Mouse (Mus musculus) left cerebral cortex, postnatal 10 days (tissue): ENCODE data around the gene Stk39. TPM values are rescaled to one million over a fixed set of nuclear protein-coding genes. Genes with fewer than 3 reads are reported as not detected.
A peak's percentile ranks its signal among the peaks of the same experiment; 100 is the strongest.

ENCODE experiments used
- DNase-seq, 2 experiments: peaks; one replicate each; pipeline ENCODE4 v3.0.0; 2021 to 2022; ENCODE audit warnings: low spot score in 2 of 2, mixed read lengths in 1 of 2; ENCODE audit errors: extremely low spot score in 1 of 2
- intact Hi-C: fragments of 180-260 bp; cut with DNase I; formaldehyde crosslinking; loops from one replicate; pipeline ENCODE4 v1.15.1; 2025
- total RNA-seq, 2 experiments: library from RNA; stranded (reverse); gene quantifications; 2 replicates each; pipeline ENCODE4 v1.2.3; 2021

Gene Stk39
- 10 to 100 TPM; 49.2 to 51.6 TPM for total RNA-seq

DNA sequence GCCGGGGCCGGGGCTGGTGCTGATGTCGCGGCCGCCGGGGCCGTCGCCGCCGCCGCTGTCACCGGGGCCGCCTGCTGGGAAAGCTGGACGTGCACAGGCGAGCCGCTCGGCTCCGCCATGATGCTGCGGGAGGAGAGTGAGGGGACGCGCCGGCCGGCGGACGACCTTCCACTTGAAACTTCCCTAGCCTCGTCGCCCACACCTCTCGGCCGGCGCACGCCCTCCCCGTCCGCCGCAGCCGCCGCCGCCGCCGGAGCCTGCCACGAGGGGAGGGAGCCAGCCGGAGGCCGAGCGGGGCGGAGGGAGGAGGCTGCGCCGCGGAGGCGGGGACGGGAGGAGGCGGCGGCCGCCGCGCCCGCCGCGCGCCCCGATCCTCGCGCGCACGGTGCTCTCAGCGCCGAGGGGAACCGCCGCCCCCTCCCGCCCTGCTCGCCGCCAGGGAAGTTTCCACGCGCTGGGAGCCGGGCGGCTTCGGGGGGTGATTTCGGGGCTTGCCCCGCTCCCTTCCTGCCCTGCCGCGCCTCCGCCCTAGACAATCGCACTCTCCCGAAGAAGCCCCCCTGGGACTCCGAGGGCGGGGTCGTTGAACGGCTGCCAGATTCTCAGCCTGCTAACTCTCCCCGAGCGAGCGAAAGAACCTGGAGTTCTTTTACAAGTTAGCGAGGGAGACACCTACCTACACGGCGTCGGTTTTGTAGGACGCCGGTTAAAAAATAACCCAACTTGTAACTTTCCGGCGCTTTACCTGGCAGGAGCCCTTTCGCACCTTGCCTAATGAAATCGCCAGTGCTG, at the start of gene Stk39:
Stk39 (minus strand) TSS at position 510 of the 792 bp plus-strand sequence.
- intact Hi-C loops: no loop called here
- DNase-seq: peak; percentile 21 to 90

DNA sequence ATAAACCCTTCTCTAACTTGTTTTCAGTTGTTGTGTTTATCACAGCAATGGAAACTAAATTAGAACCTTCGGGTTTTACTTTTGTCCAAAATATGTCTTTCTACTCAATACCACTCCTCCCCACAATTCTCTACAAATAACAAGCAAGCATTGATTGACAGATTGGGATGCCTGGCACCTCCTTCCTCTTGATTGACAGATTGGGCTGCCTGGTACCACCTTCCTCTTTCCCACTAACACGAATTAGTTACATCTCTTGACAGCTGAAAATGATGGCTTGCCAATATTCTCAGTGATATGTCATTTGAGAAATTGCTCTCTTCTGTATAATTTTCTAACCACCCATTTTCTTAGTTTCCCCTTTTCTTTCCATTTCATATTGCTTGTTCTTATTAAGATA, 43.3 kb upstream of the Stk39 start:
- no peak for DNase-seq
- intact Hi-C loops: no loop called here

DNA sequence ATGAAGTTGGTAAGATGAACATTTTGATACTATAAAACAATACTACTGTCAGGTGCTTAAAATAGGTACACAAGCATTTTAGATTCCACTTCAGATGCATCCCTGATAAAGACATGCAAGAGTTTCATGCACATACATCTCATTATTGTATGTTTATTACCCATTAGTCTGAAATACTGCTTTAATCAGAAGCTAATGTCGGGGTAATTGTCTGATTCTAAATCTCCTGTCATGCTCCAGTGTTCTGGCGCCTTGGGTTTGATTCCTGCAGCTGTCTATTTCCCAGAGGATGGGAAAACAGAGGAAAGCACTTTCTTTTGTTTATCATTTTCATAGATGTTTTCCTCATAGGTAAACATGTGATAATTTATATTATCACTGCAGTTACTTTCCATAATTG, 31.1 kb upstream of the Stk39 start:
- no peak for DNase-seq
- intact Hi-C loops: no loop called here

DNA sequence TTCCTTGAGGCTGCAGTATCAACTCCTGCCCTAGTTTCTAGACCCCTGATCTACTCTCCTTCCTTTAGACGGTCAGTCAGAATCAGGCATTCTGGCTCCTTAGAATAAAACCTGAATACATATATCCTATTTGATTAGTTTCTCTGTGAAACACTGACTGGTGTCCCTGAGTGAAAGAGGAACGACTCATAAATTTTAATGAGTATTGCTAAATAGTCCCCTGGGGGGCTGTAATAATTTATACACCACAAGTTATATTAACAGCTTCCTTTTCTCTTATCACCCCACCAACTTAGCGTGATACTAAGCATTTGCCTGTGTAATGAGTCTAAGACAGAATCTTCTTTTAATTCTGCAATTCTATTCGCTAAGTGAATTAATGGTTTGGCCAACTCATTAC, 30.7 kb upstream of the Stk39 start:
- DNase-seq: no peak
- intact Hi-C loops: no loop called here

DNA sequence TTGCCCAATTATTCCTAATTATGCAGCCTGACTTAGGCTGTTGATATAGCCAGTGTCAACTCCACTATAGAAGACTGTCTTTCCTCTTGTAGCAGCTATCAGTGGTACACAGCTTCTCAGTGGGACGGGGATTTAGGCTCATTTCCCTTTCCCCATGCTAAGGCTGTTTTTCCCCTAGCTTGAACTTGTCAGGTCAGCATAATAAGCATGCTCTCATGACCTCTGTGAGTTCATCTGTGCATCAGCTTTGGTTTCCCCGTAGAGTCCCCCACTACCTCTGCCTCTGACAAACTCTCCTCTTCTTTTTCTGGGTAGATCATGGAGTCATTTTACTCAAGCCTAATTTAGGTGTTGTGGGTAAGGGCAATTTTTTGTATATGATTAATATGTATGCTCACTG, 30.2 kb upstream of the Stk39 start:
- intact Hi-C loops: no loop called here
- DNase-seq: no peak

DNA sequence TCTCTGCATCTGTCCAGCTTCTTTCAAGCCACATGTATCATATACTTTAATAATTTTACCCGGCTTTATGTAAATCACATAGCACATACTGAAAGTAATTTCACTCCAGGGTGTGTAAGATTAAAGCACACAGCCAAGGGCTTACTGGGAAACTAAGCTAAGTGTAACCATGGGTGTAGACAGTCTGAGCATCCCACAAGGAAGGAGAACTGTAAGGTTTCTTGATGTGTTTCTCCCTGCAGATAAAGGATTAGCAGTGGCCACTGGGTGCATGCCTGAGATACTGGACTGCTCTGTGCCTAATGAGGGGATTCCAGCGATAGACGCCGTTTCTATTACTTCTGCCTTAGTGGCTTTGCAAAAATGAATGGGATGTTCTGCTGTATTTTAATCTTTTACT, 14.2 kb upstream of the Stk39 start:
- DNase-seq: no peak
- intact Hi-C loops: no loop called here

DNA sequence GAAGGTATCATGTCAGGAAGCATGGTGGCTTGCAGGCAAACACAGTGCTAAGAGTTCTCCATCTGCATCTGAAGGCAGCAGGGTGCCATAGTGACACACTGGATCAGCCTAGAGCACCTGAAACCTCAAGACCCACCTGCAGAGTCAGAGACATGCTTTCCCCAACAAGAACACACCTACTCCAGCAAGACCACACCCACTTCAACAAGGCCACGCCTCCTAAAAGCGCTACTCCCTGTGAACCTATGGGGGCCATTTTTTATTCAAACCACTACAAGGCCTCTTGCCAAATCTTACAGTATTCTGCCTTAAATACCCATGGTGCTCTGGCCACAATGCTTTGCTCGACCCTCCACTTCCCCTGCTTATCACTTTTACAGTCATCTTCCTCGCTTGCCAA, 13.1 kb upstream of the Stk39 start:
- no peak for DNase-seq
- intact Hi-C loops: no loop called here

DNA sequence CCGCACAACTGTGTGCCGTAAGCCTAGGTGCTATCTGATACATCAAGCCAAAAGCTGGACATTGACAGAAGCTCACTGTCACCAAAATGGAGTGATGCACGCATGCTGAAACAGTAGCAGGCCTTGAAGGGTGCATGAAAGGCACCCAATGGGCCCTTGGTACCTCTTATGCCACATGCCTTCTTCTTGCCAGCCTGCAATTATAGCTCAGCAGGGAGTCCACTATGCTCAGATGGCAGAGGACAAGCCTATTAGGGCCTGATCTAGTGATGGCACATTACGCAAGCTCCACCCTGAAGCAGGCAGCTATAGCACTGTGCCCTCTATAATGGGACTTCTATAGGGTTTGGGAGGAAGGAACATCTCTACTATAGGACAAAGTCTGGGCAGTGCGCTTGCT, 10.8 kb upstream of the Stk39 start:
- intact Hi-C loops: no loop called here
- no peak for DNase-seq

DNA sequence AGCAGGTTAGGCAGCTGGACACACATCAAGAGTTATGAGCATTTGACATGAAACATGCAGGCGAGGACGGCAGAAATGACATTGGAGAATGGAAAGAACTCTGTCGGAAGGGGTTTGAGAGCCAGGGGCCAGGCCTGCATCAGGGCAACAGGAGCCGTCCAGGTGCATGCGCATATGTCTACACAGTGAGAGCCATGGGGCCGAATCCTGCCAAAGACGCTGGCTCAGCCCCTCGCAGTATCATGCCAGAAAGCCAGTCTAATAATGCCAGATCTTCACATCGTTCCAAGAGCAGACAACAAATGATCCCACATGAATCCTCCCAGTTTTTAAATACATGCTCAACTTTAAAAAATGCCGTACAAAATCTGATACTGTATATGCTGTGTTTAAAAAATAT, 7.8 kb upstream of the Stk39 start:
- intact Hi-C loops: no loop called here
- DNase-seq: no peak

DNA sequence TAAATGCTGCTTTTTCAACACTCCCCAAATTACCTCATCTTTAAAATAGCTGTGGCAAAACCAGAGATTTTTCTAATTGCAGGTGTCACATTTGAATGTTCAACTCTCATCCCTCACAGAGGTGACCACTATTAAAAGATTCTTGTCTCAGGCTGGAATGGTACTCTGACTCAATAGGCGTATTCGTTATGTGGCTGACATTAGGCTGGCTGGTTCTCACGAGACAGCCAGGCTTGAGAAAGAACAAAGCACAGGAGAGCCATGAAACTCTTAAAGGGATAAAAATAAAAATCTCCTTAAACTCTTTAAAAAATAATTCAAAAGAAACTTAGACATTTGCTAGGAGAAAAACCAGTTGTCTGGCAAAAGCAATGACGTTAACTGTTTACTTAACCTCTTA, 853 bp upstream of the Stk39 start:
- intact Hi-C loops: no loop called here
- DNase-seq: no peak

DNA sequence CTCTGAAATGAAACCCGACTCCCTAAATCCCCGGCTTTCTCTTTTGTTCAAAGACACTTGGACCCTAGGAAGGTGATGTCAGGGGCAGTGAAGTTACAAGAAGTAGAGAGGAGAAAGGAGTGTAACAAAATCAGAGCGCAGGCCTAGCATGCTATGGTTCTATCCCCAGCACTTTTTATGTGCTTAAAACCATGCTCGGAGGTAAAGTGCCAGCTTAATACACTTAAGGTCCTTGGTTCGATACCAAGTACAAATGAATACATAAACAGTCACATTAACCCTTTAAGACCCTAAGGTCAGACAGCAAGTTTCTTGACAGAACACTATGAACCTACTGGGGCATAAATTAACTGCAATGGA, 463 bp upstream of the Stk39 start:
- no peak for DNase-seq
- intact Hi-C loops: no loop called here

DNA sequence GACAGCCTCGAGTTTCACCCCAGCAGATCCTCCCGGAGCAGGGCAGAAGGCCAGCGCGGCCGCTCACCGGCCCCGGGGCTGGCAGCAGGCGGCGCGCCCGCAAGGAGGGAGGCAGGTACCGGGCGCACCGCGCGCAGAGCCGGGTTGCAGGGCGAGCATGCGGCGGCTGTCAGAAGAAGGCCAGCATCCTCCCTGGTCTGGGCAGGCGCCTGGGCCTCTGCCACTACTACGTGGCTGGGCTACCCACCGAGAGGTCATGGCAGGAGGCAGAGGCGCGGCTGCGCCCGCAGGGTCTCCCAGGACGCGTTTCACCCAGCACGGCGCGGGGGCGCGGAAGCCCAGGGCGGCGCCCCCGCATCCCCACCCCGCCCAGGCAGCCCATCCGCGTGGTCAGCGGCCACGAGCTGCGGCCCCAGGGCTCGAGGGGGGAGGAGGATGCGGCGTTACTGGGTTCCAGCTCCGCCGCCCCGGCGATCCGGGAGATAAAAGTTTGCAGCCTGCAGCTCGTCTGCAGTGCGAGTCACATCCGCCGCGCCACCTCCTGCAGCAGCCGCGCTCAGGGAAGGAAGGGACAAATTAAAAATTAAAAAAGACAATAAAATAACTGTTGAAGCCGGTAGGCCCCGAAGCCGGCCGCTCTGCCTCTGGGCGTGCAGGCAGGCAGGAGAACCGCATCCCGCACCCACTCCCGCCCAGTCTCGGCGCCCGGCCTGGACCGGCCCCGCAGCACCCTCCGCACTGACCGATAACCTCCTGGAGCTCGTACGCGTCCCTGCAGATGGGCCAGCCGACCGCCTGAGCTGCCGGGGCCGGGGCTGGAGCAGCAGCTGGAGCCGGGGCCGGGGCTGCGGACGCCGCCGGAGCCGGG, 943 bp downstream of the Stk39 start:
- intact Hi-C loops: no loop called here
- DNase-seq: peak; percentile 23 to 74

DNA sequence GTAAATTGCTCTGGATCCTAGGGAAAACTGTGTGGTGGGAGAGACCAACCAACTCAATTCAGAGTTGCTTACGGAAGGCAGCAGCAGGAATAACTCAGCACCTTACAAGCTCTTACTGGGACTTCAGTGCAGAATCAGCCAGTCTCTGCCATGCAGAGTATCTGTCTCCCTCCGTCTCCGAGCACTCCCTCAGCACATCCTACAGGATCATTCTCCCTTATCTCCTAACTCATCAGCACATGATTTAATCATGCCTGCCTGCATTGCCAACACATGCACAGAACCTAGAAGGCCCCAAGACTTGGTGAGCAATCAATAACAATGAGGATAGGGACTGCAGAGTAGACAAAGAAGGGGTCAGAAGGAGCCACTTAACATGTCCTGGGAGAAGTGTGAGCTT, 2.6 kb downstream of the Stk39 start:
- intact Hi-C loops: loop anchor here (5.0 kb wide), 1 partner anchor 102 kb away; no protein-coding TSS in a partner anchor
- DNase-seq: no peak

DNA sequence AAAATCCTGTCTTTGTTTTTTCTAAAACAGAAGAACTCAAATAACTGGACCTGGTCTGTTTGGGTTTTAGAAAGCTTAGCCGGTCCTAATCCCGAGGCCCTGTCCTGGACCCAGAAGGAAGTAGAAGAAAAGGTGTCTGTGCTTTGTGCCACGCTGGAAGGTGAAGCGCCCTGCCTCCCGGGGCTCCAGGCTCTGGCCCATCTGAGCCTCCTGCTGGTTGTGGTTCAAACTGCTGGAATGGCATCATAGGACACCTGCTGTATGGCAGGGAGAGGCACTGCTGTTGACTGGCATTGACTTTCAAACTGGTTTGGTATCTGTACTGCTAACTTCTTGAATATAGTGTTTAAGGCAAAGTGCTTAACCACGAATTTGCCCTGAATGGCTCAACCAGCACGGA, 3.4 kb downstream of the Stk39 start:
- DNase-seq: peak in 1 of 2 experiments; percentile 40
- intact Hi-C loops: loop anchor here (5.0 kb wide), 1 partner anchor 101 kb away; no protein-coding TSS in a partner anchor

DNA sequence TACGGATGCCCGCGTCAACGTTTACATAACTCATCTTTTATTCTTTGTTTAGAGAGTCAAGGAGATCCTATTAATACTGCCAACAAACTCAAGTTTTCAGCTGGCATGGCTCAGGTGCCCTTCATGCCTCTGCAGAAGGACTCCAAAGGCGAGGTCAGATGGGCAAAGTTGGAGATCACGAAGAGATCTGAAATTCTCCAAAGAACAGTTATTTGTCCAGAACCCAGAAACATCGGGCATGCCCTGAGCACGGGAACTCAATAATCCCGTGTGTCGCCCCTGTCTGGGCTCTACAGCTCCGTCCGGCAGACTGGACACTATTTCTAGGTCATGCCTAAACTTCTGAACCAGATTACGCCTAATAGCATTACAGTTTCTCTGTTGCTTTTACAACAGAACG, 3.8 kb downstream of the Stk39 start:
- intact Hi-C loops: loop anchor here (5.0 kb wide), 1 partner anchor 101 kb away; no protein-coding TSS in a partner anchor
- no peak for DNase-seq

DNA sequence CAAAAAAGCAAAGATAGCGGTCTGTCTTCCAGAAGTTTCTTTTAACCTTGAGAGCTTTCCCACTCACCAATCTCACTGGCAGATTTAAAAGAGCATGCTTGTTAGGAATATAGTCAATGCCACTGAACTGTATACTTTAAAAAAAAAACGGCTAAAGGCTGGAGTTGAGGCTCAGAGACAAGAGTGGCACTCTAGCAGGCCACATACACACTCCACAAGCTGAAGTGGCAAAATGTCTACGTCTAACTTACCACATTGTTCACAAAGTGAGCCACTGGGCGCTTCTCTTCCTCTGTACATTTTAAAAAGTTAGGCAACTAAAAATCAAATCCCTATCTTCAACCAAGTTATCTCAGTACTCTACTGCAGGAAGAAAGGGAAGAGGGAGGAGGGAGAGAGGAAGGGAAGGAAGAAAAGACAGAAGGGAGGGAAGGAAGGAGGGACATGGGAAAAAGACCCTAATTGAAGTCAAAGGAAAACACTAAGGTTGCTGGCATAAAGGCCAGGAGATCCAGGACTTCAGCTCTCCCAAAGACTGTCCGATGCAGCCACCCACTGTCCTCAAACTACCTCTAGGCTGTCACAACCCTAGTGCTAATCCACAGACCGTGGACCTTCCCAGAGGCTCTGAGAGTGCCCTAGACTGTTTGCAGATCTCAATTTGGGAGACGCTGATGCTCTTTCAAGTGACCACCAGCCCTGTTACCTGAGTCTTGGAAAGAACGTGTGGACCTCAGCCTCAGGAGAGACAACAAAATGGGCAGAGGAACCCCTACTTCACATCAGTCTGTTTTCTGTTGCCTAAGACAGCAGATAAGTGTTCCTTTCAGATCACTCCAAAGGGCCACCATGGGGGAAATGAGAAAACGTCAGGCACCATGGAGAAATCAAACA, 4.7 kb downstream of the Stk39 start:
- DNase-seq: no peak
- intact Hi-C loops: loop anchor here (5.0 kb wide), 1 partner anchor 100 kb away; no protein-coding TSS in a partner anchor

DNA sequence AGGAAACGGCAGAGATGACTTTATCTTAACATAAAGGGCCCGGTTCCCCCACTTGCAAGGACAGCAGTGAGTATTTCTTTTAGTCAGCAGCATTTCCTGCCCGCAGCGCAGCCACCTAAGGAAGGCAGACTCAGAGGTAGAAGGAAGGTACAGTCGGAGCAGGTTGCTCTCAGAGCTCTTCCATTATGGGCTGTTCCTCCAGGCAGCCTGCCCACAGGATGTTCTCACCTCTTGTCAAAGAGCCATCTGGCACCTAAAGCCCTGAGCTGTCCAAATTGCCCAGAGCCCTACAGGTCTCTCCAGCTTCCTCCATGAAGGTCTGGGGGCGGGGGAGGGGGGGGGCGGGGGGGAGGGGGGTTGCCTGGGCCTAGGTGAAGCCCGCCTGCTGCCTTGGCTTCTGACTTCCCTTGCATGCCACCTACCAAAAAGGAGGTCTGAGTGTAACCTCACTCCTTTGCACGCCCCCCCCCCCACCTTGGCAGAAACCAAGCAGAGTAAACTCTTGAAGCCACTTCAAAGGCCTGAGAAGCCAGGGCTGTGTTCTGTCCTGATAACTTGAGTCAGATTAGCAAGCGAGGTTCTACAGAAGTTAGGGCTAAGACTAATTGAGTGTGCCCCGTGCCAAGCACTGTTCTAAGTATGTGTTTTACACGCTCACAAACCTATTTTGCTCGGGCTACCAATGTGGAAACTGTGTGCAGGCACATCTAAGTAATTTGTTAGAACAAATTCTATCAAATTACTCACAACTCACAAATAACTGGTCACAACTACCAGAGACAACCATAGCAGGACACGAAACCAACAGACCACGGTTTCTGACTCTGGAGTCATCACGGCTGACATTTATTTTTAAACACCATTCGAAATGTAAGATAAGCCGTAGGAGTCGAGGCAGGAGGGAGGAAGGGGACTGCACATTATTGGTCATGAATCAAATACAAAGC, 5.7 kb downstream of the Stk39 start:
- peak in 1 of 2 experiments; percentile 43 for DNase-seq
- intact Hi-C loops: loop anchor here (5.0 kb wide), 1 partner anchor 99 kb away; no protein-coding TSS in a partner anchor
